Mouse (Mus musculus) left cerebral cortex, postnatal 14 days (tissue): ENCODE measurements around the gene Tmem132d. TPM values are rescaled to one million over a fixed set of nuclear protein-coding genes. Genes with fewer than 3 reads are reported as not detected.

Experiments
- DNase-seq, 2 experiments: peaks; one replicate each; pipeline ENCODE4 v3.0.0; 2021 to 2022; ENCODE audit warnings: low spot score in 2 of 2, mixed read lengths in 1 of 2
- intact Hi-C: fragments of 180-260 bp; cut with DNase I; formaldehyde crosslinking; loops from one replicate; pipeline ENCODE4 v1.15.1; 2025
- total RNA-seq, 2 experiments: library from RNA; stranded (reverse); gene quantifications; 2 replicates each; pipeline ENCODE4 v1.2.3; 2021

Gene Tmem132d
- total RNA-seq, 2 experiments from 2014 or later, result 42.1 to 47.8 TPM

DNA sequence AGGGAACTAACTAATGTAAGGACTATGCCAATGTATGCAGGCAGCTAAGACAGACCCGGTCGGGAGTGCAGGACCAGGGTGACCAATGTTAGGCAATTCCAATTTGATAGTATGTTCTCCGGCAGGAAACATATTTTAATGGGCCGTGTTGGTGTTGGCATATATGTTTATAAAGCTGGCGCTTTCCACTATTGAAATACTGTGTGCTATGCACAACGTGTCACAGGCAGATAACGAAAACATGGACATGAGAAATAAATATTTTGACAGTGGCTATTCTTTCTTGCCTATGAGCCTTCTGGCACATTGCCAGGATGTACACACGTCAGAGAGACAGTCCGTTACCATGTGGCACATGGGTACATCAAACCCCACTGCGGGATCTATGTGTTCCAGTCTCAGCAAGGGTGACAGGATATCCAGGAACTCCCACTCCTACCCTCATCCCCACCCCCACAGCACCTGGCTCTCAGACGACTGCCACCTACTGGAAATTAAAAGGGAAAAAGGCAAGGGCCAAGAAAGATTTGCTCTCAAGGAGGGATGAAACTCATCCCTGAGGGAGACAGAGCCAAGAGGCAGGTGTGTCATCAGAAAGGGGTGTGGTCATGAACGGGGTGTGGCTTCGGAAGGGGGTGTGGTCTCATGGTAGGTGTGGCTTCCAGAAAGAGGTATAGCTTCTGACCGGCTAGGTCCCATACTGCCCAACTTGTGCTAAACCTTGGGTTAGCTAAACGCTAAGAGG lies 285.8 kb downstream of the Tmem132d start:
- no peak for DNase-seq
- intact Hi-C loops, result no loop called here

DNA sequence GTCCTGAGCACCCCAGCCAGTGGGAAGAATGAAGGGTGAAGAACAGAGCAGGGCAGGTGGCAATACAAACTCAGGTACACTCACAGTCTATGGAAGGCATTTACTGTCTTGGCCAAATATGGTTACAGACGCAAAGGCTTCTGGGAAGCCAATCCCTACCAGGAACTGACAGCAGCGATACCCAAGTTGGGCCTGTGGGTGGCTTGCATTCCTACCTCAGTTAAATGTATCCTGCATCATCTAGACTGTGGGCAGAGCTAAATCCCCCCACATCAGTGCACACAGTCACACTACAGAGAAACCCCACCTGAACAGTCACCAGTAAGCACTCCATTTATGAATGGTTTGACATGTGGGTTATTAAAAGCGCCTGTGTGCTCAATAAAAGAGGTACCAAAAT lies 288.1 kb downstream of the Tmem132d start:
- DNase-seq, result peak in 1 of 2 experiments; percentile 36
- intact Hi-C loops, result no loop called here

DNA sequence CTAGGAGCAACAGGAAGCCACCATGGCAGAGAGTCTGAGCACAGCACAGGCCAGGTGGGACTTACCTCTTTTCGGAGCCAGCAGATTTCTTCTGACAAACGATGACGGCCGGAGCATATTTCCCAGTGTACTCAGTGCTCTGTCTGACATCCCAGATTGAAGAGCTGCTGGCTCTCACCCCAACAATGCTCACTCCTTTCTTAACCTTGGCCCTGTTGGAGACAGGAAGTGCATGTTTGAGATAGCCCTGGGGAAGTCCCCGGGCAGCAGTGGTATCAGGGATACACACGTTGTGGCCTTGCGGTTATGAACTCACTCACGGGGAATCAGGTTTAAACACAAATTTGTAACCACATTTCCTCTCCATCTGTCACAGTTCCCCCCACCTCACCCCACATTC lies 296.1 kb downstream of the Tmem132d start:
- DNase-seq, result no peak
- intact Hi-C loops, result no loop called here

DNA sequence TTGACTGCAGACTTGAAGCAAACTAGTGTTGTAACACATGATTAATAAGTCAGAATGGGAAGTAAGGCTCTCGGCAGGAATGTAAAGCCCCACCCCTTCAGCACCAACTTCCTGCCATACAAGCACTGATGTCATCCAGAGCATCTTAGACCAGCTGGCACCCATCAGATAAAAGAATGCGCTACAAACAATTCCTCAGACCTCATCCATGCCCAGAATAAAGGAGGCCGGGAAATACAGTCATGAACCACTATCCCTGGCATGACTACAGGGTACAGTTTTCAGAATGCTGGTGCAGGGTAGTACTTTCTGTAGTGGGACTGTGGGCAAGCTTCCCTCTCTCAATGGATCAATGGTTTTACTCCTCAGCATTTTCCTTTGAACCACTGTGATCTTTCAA lies 310.2 kb downstream of the Tmem132d start:
- intact Hi-C loops, result no loop called here
- no peak for DNase-seq

DNA sequence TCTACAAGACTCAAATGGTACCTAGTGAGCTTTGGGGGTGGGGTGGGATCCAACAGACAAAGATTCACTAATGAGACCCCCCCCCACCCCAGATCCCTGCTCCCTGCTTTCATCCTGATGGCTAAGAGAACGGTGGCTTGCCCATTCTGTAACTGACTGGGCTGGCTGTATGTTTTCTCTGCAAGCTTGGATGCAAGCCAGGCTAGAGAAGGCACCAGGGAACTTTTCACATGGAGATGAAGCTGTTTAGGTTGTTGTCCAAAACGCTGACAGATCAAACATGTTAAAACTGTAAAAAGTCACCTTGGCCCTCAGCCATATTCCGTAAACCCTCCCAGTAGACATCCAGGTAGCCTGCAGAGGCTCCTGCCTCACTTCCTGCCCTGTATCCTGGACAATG lies 313.7 kb downstream of the Tmem132d start:
- DNase-seq, result no peak
- intact Hi-C loops, result no loop called here

DNA sequence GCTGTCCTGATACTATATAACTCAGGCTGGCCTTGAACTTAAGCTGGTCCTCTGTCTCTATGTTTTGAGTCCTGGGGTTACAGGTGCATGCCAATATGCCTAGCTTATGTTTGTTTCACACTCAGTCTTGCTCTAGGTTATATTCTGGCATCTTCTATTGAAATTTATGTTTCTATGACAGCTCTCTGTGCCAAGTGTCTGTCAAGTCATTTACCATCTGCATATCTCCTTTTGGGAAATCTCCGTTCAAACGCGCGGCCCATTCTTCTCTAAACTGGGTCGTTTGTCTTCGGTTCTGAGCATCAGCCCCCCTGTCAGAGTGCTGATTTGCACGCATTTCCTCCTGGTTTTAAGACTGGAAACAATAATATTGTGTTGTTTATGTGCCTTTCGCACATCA lies 319.8 kb downstream of the Tmem132d start:
- intact Hi-C loops, result no loop called here
- DNase-seq, result no peak

DNA sequence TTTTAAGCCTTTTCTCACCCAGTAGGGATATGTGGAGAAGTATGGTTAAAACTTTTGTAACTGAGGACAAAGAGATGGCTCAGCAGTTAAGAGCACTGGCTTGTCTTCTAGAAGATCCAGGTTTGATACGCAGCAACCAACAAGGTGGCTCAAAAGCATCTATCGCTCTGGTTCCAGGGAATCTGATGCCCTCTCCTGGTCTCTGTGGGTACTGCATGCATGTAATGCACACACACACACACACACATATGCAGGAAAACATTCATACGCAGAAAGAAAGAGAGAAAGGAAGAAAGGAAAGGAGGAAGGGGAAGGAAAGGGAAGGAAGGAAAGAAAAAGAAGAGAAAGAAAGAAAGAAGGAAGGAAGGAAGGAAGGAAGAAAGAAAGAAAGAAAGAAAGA lies 320.4 kb downstream of the Tmem132d start:
- intact Hi-C loops, result no loop called here
- no peak for DNase-seq

DNA sequence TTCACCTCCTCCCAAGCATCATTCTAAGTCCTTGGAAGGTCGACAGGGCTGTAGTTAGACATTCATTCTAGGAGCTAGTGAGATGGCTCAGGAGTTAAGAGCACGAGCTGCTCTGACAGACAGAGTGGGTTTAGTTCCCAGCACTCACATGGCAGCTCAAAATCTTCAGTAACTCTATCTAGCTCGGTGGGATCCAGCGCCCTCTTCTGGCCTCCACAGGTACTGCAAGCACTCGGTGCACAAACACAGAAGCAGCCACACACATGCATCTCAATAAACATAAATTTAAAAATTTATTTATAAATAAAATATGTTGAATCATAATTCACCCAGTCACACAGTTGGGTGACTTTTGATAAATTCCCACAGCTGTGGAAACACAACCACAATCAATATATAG lies 321.2 kb downstream of the Tmem132d start:
- intact Hi-C loops, result no loop called here
- no peak for DNase-seq

DNA sequence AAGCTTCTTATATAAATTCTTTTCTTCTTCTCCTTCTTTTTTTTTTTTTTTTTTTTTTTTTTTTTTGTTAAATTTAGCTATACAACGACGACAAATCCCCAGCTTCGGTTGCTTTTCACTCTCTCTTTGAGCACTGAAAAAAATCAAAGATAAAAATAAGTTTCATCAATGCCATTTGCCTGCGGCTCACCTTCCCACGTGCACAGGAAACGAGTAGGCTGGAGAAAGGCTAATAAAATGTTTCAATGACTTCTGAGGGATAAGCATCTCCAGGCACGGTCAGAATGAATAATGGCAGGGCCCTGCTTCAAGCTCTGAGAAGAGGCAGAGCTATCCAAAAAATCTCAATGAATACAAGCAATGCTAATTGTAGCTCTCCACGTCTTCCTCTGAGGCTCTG lies 330.3 kb downstream of the Tmem132d start:
- no peak for DNase-seq
- intact Hi-C loops, result no loop called here

DNA sequence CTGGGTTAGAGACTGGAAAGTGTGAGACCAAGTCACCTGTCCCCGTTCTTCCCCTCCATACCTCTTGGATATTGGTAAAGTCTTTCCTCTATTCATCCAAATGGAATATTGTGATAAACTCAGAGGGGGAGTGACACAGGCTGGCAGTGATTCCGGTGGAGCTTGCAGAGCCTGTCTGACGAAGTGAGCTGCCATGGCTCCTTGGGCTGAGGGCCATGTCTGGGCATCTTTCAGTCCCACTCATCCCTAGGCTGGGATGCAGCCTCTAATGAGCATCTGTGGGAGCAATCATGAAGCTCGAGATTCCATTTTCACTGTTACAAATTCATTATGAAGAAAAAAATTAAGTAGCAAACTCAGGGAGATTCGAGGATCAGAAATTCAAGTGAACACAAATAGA lies 332.5 kb downstream of the Tmem132d start:
- DNase-seq, result no peak
- intact Hi-C loops, result no loop called here

DNA sequence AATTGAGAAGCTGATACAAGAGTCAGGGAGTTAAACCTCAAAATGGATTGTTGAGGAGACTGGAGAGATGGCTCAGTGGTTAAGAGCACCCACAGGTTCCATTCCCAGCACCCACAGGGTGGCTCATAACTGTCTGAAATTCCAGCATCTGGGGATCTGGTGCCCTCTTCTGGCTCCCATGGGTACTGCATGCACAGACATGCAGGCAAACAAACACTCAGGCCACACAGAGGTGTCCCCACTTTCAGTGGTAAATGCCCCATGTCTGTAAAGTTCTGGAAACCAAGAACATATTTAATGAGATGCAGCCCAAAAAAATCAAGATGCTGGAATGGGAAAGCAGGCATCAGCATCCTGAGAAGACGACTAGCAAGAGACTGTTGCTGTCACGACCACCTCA lies 333.4 kb downstream of the Tmem132d start:
- intact Hi-C loops, result no loop called here
- DNase-seq, result no peak

DNA sequence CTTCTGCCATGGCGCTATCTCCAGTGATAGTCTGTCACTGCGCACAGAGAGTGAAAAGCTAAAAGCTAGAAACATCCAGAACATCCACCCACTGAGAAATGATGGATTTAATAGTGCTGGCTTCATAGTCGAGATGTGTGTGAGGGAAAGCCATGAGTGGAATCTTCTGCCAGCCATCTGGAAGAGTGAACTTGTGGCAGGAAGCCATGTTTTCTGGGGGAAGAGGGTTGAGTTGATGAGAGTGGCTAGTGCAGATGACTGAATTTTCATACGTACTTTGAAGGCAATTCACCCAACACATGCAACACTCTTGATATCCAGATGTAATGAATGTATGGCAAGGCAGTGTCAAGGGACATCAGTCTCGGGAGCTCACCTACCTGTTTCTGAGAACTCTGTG lies 342.3 kb downstream of the Tmem132d start:
- peak in 1 of 2 experiments; percentile 21 for DNase-seq
- intact Hi-C loops, result no loop called here

DNA sequence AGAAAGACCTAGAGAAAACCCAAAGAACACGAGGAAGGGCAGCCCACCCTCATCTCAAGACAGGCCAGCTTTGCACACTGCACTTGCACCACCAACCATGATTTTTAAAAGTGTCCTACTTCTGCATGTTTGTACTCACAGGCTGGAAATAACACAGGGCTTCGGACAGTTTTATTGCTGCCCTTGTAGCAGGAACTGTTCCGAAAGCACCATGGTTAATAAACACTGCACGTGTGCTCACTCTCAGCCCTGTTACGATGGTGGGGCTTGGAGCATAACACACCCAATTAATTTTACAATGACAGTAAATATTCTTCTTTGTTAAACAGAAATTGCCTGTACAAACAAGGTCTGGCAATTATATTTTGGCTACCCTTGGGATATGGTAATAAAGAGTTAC lies 357.4 kb downstream of the Tmem132d start:
- intact Hi-C loops, result no loop called here
- DNase-seq, result no peak

DNA sequence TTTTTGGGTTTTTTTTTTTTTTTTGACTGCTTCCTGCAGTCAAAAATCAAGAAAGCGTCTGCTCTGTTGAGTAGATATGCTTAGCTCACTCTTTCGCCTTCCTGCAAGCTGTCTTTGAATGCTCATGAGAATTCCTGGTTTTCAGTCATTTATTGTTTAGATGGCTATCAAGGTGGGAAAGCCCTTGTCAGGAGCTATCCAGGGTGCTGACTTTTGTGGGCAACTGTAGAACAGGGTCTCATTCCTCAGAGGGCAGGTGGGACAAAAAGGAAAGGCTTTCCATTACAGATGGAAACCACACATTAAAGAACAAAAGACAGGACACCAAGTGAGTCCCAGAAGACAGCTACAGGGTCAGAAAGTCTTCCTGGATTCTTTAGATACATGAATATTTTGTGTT lies 360.3 kb downstream of the Tmem132d start:
- DNase-seq, result no peak
- intact Hi-C loops, result no loop called here

DNA sequence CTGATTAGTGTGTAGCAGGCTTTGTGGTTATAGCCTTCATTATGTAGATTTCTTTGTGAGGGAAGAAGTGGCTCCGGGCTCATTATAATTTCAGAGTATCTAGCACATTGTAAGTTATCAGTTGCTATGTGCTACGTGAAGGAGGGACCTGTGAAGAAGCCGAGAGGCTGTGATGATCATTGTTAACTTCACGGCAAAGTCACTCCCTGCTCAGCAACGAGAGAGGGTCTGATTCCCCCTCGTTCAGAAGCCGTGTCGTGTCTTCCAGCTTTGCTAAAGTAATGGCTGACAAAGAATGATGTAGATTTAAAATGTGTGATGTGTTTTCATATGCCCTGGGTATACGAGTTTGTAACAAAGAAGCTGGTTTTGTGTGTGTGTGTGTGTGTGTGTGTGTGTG lies 391.1 kb downstream of the Tmem132d start:
- DNase-seq, result no peak
- intact Hi-C loops, result no loop called here

DNA sequence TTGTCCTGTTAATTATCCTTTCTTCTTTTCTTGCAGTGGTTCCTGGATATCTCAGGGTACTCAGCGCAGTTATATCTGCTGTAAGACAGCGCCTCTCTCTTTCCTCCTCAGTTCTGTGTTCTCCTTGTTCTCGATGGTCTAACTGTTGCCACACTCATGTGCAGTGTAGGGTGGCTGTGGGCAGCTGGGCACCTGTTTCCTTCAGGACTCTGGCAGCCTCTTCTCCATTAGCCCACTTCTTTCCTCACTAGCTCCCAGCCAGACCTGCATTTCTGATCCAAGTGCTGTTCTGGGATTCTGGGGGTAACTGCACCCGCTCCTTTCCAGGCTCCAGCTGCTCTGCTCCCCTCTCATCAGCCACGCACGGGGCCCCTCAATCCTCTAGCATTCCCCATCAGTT lies 392.8 kb downstream of the Tmem132d start:
- DNase-seq, result no peak
- intact Hi-C loops, result no loop called here

DNA sequence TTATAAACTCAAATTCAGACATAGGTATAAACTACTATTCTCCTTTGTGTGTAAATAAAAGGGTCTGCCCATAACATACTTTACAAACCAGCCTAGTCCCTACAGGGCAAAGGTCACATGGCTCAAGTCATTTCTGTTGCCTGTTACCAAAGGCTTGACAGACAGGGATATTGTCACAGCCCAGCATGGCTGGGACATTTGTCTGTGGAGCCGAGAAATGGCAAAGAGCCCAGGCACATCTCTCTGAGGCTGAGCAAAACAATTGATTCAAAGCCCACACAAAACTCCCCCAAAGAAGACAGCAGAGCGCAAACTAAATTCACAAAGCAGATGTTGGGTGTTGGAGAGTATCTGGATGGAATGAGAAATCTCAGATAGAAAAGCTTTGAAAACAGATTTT lies 405.8 kb downstream of the Tmem132d start:
- intact Hi-C loops, result no loop called here
- peak; percentile 54 to 72 for DNase-seq

DNA sequence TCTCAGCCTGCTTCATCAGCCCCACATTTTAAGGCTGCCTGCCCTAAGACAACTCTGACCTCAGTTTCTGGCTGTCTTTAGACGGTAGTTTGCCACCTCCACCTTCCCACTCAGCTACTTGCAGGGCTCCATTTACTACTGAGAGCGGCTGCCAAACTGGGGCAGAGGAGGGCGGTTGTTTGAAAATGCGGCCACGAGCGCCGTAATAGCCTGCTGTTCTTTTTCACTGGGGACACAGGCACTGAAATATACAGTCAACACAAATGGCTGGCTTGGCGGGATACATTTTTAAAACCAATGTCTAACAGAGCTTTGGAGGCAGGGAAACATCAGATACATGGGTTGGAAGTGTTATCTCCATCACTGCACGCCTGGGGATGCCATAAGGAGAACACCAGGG lies 428.2 kb downstream of the Tmem132d start:
- intact Hi-C loops, result no loop called here
- peak; percentile 32 to 38 for DNase-seq

DNA sequence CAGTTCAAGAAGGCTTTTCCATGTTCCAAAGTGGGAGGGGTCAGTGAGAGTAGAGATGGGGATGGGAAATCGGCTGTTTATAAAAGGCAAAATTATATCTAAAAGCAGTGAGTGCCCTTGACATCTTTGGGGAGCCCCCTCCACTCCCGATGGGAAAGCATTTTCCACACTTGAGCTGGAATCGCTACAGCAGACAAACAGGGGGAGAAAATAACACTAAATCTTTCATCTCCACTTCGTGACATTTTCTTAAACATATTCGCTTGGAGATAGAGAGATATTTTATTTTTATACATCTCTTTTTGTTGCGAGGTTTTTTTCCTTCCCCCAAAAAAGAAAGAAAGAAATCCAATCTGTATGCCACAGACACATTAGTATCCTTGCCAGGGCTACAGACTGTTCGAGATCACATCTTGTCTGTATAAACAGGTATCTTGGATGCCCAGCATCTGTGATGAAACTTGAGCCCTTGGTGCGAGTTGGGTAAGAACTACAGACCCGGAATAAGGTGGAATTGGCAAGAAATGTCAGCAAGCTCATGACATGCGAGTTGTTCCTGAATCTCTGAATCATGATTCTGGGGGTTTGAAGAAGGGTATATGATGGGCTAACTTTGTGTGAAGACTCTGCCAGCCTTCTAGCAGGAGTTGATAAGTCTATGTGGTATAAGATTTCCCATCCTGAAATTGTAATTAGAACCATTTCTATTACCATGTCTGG lies 436.2 kb downstream of the Tmem132d start:
- intact Hi-C loops, result no loop called here
- DNase-seq, result peak in 1 of 2 experiments; percentile 32

DNA sequence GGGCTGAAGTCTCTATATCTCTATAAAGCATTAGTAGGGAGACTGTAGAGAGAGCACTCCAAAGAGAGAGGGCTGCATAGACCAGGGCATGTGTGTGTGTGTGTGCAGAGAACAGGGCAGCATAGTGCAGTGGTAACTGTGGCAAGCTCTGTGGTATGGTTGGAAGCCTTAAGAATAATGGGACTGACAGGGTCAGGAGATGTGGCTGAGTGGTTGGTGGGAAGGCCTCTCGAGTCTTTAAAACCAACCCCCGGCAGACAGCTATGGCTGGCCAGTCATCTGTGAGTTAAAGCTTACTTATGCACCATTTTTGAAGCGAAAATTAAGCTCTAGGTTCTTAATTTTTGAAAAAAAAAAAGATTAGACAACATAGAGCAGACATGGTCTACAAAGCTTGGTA lies 439.4 kb downstream of the Tmem132d start:
- intact Hi-C loops, result loop anchor here (5.0 kb wide), 1 partner anchor 36 kb away; no protein-coding TSS in a partner anchor
- no peak for DNase-seq

DNA sequence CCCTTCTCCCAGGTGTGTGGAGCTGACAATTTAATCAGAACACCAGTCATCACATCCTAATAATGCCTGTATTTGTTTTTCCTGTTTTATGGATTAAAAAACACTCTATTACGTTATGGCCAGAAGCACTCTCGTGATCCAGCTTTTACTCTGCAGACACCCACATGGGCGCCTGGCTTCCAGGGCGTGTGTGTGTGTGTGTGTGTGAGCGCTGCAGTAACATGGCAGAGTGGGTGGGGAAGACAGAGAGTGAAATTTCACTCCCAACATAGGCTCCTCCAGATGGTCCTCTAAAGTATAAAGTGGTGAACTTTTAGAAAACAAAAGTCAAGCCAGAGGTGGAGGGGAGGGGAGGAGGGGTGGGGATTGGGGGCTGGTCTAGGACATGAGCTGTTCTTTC lies 442.1 kb downstream of the Tmem132d start:
- intact Hi-C loops, result loop anchor here (5.0 kb wide), 1 partner anchor 34 kb away; no protein-coding TSS in a partner anchor
- DNase-seq, result peak; percentile 46 to 67
